Mouse (Mus musculus) ovary, adult 18-20 months (tissue): ENCODE measurements around the gene Ccr7.

Source experiments
- DNase-seq: peaks from one replicate; pipeline ENCODE4 v3.0.0; 2022; ENCODE audit warnings: low spot score, mixed read lengths

Ccr7 gene

DNA sequence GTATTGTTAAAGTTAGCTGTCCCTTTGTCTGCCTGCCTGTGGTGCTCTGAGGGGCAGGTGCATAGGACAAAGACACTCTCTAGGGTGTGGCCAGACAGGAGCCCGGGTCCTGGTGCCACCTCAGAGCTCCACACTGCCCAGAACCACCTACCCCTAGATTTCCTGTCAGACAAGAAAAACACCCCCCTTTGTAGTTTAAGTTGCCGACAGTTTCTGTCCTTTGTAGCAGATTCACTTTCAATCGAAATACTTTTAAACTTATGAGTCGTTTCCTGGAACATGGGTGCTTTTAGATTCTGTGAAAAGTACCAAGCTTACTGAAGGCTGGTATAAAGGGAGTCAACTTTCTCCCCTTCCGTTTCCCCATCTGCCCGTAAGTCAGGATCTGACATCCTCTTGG is 38.9 kb downstream of the Ccr7 start:
- DNase-seq = no peak

DNA sequence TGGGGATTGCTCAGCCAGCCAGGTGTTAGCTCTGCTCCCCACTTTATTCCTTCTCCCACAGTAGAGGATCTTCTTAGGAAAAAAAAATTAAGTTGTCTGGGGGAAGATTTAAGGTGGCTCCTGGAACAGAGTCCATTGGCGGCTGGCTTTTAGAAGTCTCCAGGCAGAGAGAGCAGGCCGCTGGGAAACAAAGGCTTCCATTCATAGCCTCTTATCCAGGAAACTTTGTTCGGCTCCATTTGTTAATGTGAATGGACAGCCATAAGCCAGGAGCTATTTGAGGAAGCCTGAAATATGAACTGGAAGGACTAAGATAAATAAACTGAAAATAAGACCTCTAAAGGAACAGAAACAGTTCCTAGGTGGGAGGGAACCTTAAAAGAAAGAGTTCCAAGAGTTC is 41.8 kb downstream of the Ccr7 start:
- DNase-seq = no peak

DNA sequence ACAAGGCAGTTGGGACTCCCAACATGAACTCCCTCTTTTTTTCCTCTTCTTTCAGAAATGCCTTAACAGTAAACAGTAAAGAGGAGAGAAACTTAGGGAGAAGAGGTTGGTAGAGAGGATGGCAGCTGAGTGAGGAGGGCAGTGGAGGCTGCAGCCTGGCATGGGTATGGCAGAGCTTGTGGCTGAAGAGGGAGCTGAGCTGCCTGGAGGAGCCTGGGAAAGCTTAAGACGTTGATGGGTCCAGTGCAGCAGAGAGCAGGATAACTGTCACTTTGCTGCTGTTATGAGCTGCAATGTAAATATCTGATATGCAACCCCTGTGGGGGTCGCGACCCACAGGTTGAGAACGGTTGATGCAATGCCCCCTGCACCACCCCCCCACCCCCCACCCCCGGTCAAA is 42.2 kb downstream of the Ccr7 start:
- DNase-seq = no peak

DNA sequence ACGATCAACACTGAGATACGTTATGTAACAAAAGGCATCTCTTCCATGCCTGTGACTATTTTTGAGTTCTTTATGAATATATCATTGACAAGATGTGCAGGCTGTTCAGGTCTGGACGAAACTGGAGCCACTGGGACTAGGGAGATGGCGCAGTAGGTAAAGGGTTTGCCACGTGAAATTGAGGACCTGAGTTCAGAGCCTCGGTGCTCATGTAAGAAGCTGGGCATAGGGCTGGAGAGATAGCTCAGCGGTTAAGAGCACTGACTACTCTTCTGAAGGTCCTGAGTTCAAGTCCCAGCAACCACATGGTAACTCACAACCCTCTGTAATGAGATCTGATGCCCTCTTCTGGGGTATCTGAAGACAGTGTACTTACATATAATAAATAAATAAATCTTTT is 43.2 kb downstream of the Ccr7 start:
- no peak for DNase-seq

DNA sequence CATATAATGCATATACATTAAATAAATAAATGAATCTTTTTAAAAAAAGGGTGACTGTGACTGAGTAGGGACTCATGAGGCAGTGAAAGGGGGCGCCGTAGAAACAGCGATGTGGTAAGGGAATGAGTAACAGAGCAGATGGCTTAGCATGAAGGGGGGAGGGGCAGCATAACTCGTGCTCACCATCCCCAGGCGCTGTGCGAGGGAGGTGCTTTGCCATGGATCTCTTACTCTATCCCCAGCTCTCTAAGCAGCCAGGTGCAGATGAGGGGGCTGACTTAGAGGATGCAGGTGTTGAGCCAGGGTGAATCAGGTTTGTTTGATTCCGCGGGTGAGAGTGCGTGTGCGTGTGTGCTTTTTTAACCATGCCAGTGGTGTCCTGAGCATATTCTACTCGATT is 43.7 kb downstream of the Ccr7 start:
- no peak for DNase-seq

DNA sequence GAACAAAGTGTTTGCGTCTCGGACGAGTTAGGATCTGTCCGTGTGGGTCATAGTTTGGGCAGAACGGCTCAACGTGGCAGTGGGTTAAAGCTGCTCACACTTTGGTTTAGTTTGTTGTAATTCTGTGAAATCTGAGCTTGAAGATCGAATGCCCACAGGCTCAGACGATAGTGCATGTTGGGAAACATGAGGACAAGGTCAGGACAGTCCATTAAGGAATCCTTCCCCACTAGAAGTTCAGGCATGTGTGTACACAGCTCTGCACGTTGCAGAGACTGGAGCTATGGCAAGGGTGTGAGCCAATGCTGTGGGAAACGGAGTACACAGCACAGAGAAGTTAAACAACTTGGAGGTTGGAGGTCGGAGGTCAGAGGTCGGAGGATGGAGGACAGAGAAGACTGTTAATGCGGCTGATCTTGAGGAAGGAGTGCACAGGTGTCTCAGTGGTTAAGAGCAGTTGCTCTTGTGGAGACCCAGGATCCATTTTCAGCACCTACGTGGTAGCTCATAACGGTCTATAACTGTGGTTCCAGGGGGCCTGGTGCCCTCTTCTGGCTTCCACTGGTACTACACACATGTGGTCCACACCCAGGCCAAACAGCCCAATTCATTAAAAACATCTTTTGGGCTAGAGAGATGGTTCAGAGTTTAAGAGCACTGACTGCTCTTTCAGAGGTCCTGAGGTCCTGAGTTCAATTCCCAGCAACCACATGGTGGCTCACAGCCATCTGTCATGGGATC is 44.3 kb downstream of the Ccr7 start:
- no peak for DNase-seq

DNA sequence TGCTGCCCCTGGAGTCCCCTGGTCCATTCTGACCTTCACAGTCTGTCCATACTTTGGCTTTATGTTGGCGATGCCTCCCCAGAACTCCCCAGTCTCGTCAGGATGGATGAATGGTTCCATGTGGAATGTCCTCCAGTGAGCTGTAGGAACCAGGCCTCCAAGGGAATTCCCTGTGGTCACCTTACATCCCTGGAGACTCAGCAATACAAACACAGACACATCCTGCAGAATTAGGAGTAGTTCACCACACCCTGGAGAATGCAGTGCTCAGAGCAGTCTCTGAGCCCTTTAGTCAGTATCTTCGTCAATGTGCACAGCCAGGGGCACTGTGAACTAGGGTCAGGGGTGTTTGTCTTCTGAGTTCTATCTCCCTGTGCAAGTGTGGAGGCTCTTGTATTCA is 46.6 kb downstream of the Ccr7 start:
- no peak for DNase-seq

DNA sequence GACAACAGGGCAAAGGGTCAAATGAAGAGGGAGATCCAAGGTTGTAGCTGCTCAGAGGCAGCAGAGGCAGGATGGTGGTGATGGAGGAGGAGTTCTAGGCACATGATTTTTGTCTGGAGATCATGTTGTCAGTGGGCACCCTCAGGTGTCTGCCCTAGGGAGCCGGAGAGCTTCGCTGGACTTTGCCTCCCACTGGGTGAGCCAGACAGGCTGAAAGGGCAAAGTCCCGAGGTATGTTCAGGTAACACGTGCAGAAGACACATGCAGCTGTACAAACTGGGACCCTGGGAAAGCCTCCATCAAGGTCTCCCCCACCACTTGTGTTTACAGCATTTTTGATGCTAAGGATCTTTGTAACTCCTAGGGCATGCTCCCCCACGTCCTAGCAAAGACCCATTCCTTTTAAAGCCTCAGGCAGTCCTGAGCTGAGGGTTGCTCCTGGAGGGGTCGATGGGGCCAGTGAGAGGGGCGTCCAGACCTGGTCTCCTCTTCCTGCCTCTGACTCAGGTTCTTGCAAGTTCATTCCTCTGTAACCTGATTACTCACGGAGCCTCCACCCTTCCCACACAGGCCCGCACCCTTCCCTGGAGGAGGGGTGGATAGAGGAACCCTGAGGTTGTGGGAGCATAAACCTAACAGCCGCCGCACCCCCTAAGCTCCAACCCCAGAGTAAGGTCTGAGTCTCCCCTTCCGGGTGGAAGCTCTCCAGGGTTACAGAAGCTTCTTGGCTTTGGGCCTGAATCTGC is 48.7 kb downstream of the Ccr7 start:
- no peak for DNase-seq

DNA sequence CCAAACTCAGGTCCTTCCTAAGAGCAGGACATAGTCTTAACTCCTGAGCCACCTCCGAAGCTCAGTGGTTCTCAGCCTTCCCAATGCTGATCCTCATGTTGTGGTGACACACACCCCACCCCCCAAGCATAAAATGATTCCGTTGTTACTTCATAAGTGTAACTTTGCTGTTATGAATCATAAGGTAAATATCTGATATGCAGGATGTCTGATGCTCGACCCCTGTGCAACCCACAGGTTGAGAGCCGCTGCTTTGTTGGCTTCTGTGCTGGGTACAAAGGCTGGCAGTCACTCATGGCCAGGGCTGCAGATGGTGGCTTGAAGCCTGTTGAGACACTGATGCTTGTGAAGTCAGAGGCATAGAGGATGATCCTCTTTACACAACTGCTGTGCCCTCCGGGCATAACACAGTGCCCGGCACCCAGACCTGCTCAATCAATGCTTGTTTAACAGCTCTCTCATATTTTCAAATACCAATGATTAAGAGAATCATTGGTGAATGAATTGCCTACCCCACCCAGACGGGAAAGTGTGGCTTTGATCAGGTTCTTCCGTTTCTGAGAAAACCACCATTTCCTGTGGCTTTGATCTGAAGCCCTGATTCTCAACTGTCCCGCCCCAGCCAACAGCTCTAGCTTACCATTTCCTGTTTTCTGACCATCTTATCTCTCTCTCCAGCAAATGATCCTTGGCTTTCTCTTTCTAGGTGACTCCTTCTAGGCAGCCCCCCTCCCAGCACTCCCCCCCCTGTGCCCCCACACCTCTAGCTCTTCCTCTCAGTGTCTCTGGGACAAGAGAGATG is 50.1 kb downstream of the Ccr7 start:
- DNase-seq = no peak

DNA sequence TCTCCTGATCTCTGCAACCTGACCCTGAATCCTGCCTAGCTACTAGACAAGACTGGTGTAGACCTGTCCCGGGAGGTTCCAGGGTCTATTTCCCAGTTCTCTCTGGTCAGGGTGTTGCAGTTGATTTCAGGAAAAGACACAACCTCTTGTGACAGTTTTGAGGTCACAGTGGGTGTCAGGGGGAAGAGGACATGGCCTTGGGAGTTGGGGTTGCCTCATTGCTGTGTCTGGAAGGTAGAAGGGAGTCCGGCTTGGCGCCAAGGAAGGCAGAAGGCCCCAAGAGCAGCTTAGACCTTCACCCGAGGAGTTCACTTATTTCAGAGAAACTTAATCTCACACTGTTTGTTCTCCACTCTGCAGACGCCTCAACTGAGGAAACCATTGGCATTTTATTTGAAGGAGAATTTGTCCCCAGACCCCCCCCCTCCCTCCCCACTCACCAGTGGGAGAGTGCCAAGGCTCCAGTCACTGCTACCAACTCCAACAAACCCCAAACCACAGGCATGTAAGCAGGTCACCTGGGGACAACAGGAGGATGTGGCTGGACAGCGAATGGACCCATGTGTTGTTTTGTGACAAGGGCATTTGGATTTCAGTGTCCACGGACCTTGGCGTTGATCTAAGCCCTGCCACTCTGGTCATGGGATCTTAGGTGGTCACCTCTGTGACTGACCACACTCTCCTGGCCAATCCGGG is 52.2 kb downstream of the Ccr7 start:
- no peak for DNase-seq

DNA sequence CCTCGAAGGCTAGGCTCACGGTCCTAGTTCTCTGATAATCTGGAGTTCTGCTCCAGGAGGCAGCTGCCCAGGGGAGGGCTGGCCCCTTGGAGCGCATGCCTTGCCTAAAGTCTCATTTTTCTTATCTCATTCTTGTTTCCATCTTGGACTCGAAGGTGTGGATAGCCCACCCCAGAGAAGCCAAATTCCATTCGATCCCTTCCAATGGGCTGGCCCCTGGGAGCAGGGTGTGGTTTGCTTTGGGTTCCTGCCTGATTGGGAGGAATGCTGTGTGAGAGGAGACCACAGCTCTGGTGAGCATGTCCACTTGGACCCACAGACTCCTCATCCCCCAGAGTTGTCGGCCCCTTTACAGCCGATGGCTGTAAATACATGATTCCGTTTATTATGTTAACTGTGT is 53.2 kb downstream of the Ccr7 start:
- no peak for DNase-seq

DNA sequence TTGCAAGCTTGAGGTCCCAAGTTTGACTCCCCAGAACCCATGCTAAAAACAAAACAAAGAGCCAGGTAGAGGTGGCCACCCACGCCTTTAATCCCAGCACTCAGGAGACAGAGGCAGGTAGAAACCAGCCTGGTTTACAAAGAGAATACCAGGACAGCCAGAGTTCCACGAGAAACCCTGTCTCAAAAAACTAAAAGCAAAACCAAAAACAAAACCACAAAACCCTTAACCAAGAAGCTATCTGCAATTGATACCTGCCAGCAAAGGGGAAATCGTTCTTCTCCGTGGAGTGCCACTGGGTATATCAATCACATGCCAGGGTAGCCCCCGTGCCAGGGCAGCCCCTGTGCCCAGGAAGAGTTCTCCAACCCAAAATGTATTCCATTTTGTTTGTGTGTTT is 54.7 kb downstream of the Ccr7 start:
- no peak for DNase-seq

DNA sequence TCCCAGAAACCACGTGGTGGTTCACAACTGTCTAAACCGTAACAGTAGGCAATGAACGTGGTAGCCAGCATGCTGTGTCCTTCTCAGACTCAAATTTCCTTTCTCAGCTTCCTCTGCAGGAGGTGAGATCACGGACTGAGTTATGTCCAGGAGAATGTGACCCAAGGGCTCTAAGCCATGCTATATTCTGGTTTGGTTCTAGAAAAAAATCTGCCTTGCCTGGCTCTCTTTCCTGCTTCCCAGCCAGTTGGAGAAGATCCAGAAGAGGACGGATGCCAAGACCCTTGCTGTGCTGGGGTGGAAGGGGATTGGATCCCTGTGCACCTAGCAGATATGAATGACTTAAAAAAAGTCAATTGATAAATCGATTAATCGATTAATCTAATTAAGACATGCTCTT is 55.4 kb downstream of the Ccr7 start:
- no peak for DNase-seq

DNA sequence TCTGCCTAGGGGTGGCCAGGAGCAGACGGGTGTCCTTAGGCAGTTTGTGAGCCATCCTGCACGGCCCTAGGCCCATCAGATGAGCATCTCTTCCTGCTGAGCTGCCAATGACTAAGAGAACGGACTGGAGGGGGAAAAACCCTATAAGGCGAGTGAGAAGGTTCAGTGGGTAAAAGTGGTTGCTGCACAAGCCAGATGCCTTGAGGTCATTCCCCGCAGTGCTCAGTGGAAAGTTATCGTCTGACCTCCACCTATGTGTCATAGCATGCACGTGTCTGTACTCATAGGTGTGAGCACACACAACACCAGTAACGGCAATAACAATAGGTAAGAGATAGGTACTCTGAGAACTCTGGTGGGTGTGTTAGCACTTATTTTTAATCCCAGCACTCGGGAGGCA is 56.0 kb downstream of the Ccr7 start:
- DNase-seq = no peak

DNA sequence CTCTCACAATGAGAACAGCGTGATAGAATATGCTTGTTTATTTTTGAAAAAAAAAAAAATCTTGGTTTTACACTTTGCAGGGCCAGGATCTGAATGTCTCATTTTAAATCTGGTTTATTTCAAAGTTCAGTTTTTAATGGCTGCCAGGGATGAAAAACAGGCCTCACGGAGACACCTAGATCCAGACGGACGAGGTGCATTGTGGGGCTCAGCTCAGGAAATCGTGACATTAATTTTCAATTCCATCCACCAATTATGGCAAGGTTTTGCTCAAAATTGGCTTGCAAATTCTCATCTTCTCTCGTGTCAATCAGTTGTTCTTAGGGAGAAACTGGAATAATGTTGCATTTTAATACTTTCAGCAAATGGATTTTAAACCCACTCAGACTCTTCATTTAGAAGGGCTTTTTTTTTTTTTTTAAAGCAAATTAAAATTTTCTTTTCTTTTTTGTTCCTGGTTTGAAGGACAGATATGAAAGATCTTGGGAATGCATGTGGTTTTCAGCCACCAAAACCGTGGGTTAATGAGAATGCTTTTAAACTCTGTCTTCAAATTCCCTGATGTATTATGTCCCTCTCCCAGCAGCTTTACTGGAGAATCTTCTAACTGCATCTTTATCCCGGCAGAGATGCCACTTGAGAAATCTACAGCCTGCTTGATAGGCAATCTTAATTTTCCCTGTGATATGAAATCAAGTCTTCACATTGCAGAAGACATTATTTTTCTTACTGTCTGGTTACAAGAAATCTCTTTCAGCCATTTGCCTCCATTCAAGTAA is 57.7 kb downstream of the Ccr7 start:
- no peak for DNase-seq

DNA sequence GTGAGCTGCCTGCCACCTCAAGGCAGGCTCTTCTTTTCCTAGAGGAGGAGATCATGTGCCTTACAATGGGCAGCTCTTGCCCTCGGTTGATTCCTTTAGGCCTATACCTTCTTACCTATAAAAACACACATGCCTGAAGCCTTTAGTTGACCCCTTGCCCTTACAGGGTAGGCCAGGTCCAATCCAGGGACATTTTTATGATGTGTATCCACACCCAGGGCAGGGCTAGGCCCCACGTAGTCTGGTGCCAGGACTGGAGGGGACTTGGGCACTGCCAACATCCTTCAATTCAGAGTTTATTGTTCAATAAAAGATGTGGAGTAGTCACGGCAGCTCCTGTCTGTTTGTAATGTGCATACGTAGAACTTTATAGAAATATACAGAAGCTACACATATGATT is 58.5 kb downstream of the Ccr7 start:
- DNase-seq = no peak

DNA sequence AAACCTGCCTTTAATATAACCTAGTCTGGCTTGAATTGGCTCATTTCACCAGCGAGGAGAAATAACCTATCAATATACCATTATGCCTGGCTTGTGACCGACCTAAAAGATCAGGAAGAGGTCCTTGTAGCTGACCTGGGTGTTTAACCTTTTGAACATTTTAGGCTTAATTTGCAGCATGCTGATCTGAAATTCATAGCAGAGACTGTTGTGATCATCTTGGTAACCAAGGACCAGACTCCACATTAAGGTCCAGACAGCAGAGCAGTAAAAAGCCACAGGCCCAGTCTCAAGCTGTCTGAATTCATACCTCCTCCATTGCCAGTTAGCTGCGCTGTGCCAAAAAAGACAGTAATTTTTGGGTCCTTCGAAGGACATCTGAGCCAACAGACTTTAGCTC is 59.1 kb downstream of the Ccr7 start:
- DNase-seq = no peak

DNA sequence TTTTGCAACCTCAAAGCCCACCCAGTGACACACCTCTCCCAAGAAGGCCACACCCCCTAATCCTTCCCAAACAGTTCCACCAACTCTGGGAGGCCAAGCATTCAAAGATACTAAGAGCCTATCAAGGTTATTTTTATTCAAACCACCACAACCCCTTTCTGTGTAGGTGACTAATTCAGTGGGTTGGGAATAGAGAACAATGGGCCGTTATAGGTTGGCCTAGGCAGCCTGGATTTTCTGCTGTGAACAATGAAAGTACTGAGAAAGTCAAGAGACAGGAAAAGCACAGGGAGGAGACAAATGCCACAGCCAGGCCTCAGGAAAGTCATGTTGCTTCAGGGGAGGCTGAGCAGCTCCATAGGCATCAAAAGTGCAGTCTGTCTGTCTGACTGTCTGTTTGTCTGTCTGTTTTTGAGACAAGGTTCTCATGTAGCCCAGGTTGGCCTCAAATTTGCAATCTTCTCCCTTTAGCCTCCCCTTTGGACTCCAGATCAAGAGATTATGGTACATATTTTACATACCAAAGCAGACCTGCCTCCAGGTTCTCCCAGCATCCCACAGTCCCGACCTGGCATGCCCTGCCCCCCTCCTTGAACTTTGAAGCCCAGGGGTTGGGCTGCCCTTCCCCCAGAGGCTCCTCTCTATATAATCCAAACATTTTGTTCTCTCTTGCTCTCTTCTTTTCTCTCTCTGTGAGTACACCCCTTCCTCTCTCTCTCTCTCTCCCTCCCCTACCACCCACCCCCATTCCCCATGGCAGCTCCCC is 59.8 kb downstream of the Ccr7 start:
- DNase-seq = no peak
